Mouse (Mus musculus): ENCODE measurements around the gene Plekhg6. TPM values are rescaled to one million over a fixed set of nuclear protein-coding genes. Genes with fewer than 3 reads are reported as not detected.

Plekhg6 gene
- polyA plus RNA-seq, 1 experiment from 2014 or later: 0.49 TPM

DNA sequence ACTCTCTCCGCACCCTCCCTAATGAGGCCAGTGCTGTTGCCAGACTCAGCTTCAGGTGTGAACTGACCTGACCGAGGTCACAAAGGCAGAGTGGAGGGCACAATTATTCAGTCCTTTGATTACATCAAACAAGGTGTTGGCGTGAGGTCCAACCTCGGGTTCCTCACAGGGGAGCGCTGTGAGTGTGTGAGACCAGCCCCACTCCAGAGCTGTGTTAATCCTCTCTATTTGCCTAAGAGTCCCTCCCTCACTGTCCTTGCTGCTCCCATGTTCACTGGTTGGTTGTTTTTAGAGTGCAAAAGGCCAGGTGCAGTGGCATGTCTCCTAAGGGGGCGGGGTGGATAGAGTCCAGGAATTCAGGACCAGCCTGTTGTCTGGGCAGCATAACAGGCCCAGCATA is 5.5 kb upstream of the Plekhg6 start:
- DNase-seq (ENCODE audit: low read depth, low spot score): no peak
- no peak for ATAC-seq
- CTCF ChIA-PET: interaction anchor here (1.8 kb wide), 1 partner anchor 24 kb away, joined by 6 read pairs; no protein-coding TSS in a partner anchor
- in situ Hi-C loops (cut with MboI; ENCODE audit: low pct_unique_long_range_greater_than_20kb): no loop called here
- TF ChIP-seq CTCF (IDR thresholded peaks at IDR 0.05): no peak
- POLR2A ChIA-PET: no interaction called here
- H3K27me3 ChIP-seq: no peaks in the 10 kb centered on the region

DNA sequence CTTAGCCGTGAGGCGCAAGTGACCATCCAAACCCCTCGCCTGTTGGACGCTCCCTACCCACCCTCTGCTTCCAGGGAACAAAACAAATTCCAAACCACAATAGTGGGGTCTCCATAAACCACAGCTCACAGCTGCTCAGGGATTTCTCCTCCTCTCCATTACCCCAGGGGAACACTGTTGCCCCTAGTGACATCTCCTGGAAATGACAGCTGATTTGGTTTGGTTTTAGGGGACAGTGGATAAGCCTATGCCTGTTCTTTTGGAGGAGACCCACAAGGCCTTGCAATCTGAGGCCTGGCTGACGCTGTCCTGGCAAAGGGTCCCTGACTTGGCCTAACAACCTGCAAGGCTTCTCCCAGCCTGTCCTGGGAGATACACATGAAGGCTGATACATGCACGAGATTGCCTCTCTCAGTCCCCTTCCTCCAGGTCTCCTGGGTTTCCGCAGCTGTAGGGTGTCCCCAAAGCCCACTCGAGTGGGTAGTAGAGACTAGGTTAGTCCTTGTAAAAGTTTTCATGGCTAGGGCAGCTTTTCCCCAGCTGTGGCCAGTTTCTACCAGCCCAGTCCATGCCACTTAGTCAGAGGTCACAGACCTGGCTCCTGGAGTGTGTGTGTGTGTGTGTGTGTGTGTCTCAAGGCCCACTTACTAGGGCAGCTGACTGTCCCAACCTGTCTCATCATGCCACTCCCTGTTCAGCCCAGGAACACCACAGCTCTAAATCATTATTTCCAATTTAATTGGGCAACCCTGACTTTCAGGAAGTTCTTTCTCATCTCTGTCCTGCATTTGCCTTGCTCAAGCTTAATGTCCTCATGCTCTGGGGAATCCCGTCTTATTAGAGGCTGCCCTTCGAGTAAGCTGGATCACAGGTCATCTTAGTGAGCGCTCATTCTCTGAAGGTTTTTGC is 4.7 kb upstream of the Plekhg6 start:
- no peak for TF ChIP-seq CTCF (IDR thresholded peaks at IDR 0.05)

DNA sequence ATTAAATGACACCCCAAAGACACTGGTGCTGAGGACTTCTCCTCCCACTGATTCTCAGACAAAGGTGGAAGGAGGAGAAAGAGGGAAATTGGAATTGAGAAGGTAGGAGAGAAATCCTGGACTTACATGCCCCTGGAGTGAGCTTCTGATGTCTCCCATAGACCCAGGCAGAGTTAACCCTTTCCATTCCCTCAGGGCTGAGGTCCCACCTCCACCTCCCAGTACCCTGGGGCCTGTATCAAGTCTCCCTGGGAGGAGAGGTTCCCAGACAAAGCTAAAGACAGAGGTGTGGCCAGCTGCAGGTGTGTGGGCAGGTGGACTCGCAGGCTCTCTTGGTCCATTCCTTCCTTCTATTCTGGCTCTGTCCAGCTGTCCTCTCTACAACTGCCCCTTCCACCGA is 1.4 kb upstream of the Plekhg6 start:
- ChIA-PET CTCF (interaction anchor here (1.3 to 1.7 kb wide), 2 partner anchors 18 to 110 kb away, joined by 3 read pairs; no protein-coding TSS in a partner anchor), POLR2A (no interaction called here)
- DNase-seq (ENCODE audit: low read depth, low spot score): no peak
- H3K27me3 ChIP-seq: no peaks in the 10 kb centered on the region
- in situ Hi-C loops (cut with MboI; ENCODE audit: low pct_unique_long_range_greater_than_20kb): no loop called here
- no peak for TF ChIP-seq CTCF (IDR thresholded peaks at IDR 0.05)
- ATAC-seq: no peak

More for the DNA sequence above, 4.7 kb upstream of the Plekhg6 start:
- ATAC-seq: no peak
- in situ Hi-C loops (cut with MboI; ENCODE audit: low pct_unique_long_range_greater_than_20kb): no loop called here
- ChIA-PET POLR2A (no interaction called here), CTCF (interaction anchor here (0.8 to 2.0 kb wide), 3 partner anchors 12 to 24 kb away, joined by 4 to 7 read pairs (median 6); no protein-coding TSS in a partner anchor)
- no peak for DNase-seq (ENCODE audit: low read depth, low spot score)
- no peaks in the 10 kb centered on the region for H3K27me3 ChIP-seq

DNA sequence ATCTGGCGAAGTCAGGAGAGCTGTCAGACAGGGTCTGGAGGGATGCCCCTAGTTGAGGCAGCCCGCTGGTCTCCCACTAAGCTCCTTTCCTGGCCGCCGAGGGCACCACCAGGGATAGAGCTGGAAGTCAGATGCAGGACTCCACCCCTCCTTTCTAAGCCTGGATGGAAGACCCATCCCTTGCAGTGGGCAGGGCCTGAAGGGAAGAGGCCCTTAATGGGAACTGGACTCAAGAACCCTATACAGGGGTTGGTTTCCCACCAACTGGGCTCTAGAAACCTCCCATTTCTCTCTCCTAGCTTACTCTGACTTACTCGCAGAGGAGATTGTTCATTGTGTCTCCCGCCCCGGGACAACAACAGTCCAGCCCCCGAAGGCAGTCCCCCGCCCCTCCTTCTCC is 812 bp downstream of the Plekhg6 start:
- ChIA-PET POLR2A (interaction anchor here (0.6 to 1.4 kb wide), 2 partner anchors 9 to 95 kb away, joined by 3 to 4 read pairs; no protein-coding TSS in a partner anchor), CTCF (interaction anchor here (1.0 to 1.5 kb wide), 2 partner anchors 25 to 104 kb away, joined by 3 read pairs; no protein-coding TSS in a partner anchor)
- H3K27me3 ChIP-seq: no peaks in the 10 kb centered on the region
- in situ Hi-C loops (cut with MboI; ENCODE audit: low pct_unique_long_range_greater_than_20kb): no loop called here
- no peak for DNase-seq (ENCODE audit: low read depth, low spot score)
- ATAC-seq: no peak
- no peak for TF ChIP-seq CTCF (IDR thresholded peaks at IDR 0.05)

DNA sequence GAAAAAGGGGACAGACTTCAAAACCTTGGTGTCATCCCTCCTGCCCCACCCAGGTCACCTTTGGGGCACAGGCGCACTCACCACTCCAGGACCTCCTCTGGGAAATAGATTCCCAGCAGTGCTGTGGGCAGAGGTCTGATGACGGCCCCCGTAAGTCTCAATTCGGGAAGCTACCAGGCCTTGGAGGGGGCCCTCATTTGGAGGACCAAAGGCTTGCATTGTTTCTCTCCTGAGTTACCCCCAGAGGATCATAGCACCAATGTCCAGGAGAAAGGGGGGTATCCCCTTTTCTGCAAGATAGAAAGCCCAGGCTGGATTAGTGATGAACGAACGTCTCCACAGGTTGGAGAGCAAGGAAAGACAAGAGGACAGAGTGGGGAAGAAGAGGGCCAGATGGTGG is 2.0 kb downstream of the Plekhg6 start:
- no peaks in the 10 kb centered on the region for H3K27me3 ChIP-seq
- ATAC-seq (no peak), DNase-seq (ENCODE audit: low read depth, low spot score) (no peak)
- no peak for TF ChIP-seq CTCF (IDR thresholded peaks at IDR 0.05)
- in situ Hi-C loops (cut with MboI; ENCODE audit: low pct_unique_long_range_greater_than_20kb): no loop called here
- ChIA-PET POLR2A (interaction anchor here (1.4 kb wide), 1 partner anchor 8 kb away, joined by 3 read pairs; no protein-coding TSS in a partner anchor), CTCF (interaction anchor here (0.9 to 2.8 kb wide), 4 partner anchors 13 to 103 kb away, joined by 3 to 8 read pairs (median 4); no protein-coding TSS in a partner anchor)

DNA sequence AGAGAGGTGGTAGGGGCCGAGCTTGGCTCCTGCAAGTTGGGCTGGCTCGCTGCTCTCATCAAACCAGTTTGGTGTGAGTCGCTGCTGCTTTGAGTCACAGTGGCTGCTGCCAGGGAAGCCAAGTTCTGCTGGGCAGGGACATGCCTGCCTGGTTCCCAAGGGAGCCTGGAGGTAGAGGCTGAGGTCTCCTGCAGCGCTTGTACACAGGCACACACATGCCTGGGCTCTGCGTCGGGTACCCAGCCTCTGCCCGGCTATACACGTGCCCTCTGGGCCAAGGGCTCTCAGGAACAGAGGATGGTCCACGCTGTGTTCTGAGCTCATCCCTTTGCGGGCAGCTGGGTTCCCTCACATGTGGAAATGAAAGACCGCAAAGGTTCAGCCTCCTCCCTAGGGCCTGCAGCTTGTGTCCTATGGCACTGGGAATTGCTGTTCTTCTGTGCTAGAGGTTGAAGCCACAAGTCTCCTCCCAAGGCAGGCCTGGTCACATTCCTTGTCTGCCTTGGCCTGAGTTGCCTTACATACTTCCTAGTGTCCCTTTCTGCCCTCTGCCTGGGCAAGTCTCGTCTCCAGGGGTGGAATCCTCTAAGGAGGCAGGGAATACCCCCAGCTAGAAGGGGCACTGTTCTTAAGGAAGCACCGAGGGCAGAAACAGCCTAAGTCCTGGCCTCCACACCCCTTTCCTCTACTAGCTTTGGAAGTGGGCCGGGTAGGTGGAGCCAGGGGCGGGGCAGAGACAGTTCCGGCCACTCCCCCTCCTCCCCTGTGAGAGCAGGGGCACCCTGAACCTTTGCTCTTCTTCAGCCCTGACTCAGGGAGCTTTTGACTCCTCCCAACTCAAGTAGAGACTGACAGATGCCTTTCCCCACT is 2.8 kb downstream of the Plekhg6 start:
- in situ Hi-C loops (cut with MboI; ENCODE audit: low pct_unique_long_range_greater_than_20kb): no loop called here
- DNase-seq (ENCODE audit: low read depth, low spot score) (peak; percentile 50), ATAC-seq (peak; percentile 68)
- no peak for TF ChIP-seq CTCF (IDR thresholded peaks at IDR 0.05)
- H3K27me3 ChIP-seq: no peaks in the 10 kb centered on the region
- ChIA-PET POLR2A (no interaction called here), CTCF (interaction anchor here (0.7 to 2.8 kb wide), 5 partner anchors 12 to 102 kb away, joined by 3 to 8 read pairs (median 3); no protein-coding TSS in a partner anchor)

DNA sequence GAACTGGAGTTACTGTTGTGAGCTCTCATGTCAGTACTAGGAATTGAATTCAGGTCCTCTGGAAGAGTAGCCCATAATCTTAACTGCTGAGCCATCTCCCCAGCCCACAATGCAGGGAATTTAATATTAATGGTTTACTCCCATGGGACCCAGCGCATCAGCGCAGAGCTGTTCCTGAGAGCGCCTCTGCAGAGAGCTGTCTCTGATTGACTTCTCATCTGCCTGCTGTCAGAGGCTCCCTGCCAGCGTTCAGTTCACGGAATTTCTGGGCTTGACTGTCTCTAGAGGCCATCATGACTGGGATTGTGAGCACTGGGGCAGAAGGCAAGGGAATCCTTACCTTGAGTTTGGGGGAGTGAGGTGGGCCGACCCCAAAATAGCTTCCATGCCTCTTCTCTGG is 3.6 kb downstream of the Plekhg6 start:
- H3K27me3 ChIP-seq: no peaks in the 10 kb centered on the region
- TF ChIP-seq CTCF (IDR thresholded peaks at IDR 0.05): no peak
- in situ Hi-C loops (cut with MboI; ENCODE audit: low pct_unique_long_range_greater_than_20kb): no loop called here
- DNase-seq (ENCODE audit: low read depth, low spot score) (no peak), ATAC-seq (no peak)
- POLR2A ChIA-PET: no interaction called here
- CTCF ChIA-PET: interaction anchor here (1.8 to 2.8 kb wide), 2 partner anchors 11 to 101 kb away, joined by 4 to 8 read pairs; no protein-coding TSS in a partner anchor

DNA sequence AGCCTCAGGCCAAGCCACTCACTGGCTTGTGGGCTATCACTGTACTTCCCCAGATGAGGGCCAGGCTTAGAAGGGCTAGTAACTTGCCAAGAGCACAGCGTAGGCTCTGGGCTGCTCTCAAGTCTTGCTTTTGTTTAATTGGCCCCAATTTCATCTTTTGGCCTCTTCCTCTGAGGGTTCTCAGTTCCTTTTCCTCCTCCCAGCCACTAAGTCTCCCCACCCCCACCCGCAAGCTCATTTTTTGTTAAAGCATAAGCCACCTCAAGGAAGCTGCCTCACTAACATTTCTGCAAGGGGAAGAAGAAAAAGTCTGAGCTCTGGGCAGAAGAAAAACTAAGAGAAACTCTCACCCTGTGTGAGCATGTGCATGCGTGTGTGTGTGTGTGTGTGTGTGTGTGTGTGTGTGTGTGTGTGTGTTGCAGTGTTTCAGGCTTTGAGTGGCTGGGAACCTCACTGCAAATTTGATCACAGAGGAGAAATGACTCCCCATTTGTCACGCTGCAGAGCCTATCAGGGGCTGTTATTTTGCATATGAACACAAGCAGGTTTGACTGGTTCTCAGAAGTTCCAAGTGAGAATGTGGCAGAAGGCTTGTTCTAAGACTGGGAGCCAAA is 12.7 kb downstream of the Plekhg6 start:
- in situ Hi-C loops (cut with MboI; ENCODE audit: low pct_unique_long_range_greater_than_20kb): loop anchor here (5.0 to 10.0 kb wide), 2 partner anchors 47 to 234 kb away; no protein-coding TSS in a partner anchor
- ChIA-PET POLR2A (interaction anchor here (0.7 to 1.9 kb wide), 3 partner anchors 45 to 135 kb away, joined by 3 to 8 read pairs (median 6); no protein-coding TSS in a partner anchor), CTCF (interaction anchor here (4.8 kb wide), 1 partner anchor 93 kb away, joined by 32 read pairs; no protein-coding TSS in a partner anchor)
- ATAC-seq (no peak), DNase-seq (ENCODE audit: low read depth, low spot score) (no peak)
- TF ChIP-seq CTCF (IDR thresholded peaks at IDR 0.05): no peak
- no peaks in the 10 kb centered on the region for H3K27me3 ChIP-seq

DNA sequence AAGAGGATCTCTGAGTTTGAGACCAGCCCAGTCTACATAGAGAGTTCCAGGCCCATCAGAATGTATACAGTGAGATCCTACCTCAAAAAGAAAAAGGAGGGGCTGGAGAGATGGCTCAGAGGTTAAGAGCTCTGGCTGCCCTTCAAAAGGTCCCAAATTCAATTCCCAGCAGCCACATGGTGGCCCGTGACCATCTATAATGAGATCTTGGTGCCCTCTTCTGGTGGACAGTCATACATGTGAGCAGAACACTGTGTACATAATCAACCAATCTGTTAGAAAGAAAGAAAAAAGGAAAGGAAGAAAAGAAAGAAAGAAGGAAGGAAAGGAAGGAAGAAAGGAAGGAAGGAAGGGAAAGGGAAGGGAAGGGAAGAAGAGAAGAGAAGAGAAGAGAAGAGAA is 14.5 kb downstream of the Plekhg6 start:
- DNase-seq (ENCODE audit: low read depth, low spot score) (no peak), ATAC-seq (no peak)
- H3K27me3 ChIP-seq: no peaks in the 10 kb centered on the region
- ChIA-PET POLR2A (no interaction called here), CTCF (interaction anchor here (1.0 to 4.8 kb wide), 7 partner anchors 12 to 92 kb away, joined by 3 to 32 read pairs (median 4); no protein-coding TSS in a partner anchor)
- in situ Hi-C loops (cut with MboI; ENCODE audit: low pct_unique_long_range_greater_than_20kb): loop anchor here (5.0 to 10.0 kb wide), 2 partner anchors 49 to 236 kb away; no protein-coding TSS in a partner anchor
- no peak for TF ChIP-seq CTCF (IDR thresholded peaks at IDR 0.05)

All from Patski (cell line).